Mouse (Mus musculus) heart, embryonic 13.5 days (tissue): ENCODE measurements at regions not wholly inside any gene's neighbourhood (a gene's known extent, or its start where the extent isn't known, plus 50 kb on each side); places are given as distances from the start of the nearest gene placed in this dataset.

Source experiments
- ATAC-seq: fragments of 200-750 bp; cut with Nextera tagmentation; 2 replicates; pipeline ENCODE4 v1.8.0; 2017; ENCODE audit warnings: moderate TSS enrichment; ENCODE audit not compliant: insufficient number of reproducible peaks, low FRiP score, low TSS enrichment; ENCODE audit errors: extremely low read depth
- H3K27ac ChIP-seq: fragments of 300-500 bp; sonication (generic); replicated peaks from 2 replicates; pipeline ENCODE4 v1.5.1; 2015; ENCODE audit warnings: moderate library complexity, mild to moderate bottlenecking, inconsistent platforms
- H3K27me3 ChIP-seq: fragments of 300-500 bp; sonication (generic); replicated peaks from 2 replicates; pipeline ENCODE4 v1.6.1; 2015; ENCODE audit warnings: mild to moderate bottlenecking, inconsistent platforms
- H3K36me3 ChIP-seq: fragments of 300-500 bp; sonication (generic); 2 replicates; pipeline ENCODE4 v1.6.1; 2015; ENCODE audit warnings: mild to moderate bottlenecking, inconsistent platforms
- H3K4me1 ChIP-seq: fragments of 300-500 bp; sonication (generic); 2 replicates; pipeline ENCODE4 v1.6.1; 2015; ENCODE audit warnings: inconsistent platforms
- H3K4me2 ChIP-seq: fragments of 300-500 bp; sonication (generic); 2 replicates; pipeline ENCODE4 v1.6.1; 2015; ENCODE audit warnings: inconsistent platforms, mild to moderate bottlenecking, moderate library complexity
- H3K4me3 ChIP-seq: fragments of 300-500 bp; sonication (generic); 2 replicates; pipeline ENCODE4 v1.5.1; 2015; ENCODE audit warnings: moderate library complexity, mild to moderate bottlenecking, inconsistent platforms
- H3K9ac ChIP-seq: fragments of 300-500 bp; sonication (generic); 2 replicates; pipeline ENCODE4 v1.6.1; 2015; ENCODE audit warnings: inconsistent platforms, mild to moderate bottlenecking, moderate library complexity
- H3K9me3 ChIP-seq: fragments of 300-500 bp; sonication (generic); 2 replicates; pipeline ENCODE4 v1.6.1; 2016; ENCODE audit warnings: inconsistent platforms
- WGBS: fragments of 180-500 bp; shearing (Covaris S2); methylation state at CpG from one replicate; pipeline ENCODE4 v1.1.7; 2015; ENCODE audit warnings: mixed read lengths; 5-methylcytosine and 5-hydroxymethylcytosine counted together

DNA sequence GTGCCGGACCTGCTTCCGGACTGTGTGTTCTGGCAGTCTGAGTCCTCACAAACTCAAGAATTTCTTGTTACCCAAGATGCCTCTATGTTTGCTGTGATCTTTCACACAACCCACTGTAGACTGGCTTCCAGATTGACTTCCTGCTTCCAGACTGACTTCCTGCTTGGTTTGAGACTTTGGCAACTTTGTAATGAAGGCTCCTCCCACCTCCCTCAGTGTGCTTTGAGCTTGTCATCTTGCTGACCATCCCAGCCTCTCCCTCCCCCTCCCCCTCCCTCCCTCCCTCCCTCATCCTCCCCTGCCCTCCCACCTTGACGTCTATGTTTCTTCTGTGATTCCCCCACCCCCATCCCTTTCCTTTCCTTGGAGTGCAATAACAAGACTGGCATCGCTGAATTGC, 51.7 kb upstream of the Shb start:
- Histone ChIP-seq H3K36me3 (no peaks in the 10 kb centered on the region), H3K9ac (no peak overlapping the region), H3K4me3 (no peak overlapping the region), H3K4me1 (peaks cover 12% of the 10 kb centered on the region), H3K27ac (no peak overlapping the region), H3K27me3 (peaks cover 49% of the 10 kb centered on the region), H3K4me2 (no peak overlapping the region), H3K9me3 (0 out of 2 replicates have a peak, but pooled peaks cover 3% of the 10 kb centered on the region)
- no peak for ATAC-seq
- 56% methylated on average over 4 of the region's 4 CpGs for WGBS

DNA sequence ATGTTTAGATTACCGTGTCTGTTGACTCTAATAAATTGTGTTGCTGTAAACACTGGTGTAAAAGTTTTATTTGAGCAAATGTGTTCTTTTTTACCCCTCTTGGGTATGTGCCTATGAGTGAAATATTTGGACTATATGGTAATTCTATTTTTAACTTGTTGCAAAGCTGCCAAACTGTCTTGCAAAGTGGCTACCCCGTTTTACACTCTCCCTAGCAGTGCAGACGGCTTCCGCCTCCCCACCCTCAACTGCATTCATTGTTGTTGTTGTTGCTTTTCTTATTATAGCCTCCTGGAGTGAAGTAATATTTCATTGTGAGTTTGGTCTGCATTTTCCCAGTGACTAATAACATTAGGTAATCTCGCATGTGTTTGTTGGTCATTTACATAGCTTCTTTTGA, 50.2 kb upstream of the Shb start:
- H3K27ac ChIP-seq: no peak overlapping the region; the same call in 1 of the 2 replicates
- no peak overlapping the region for H3K4me3 ChIP-seq
- H3K9me3 ChIP-seq: 0 out of 2 replicates have a peak, but pooled peaks cover 1% of the 10 kb centered on the region
- 52% methylated on average over 5 of the region's 5 CpGs for WGBS
- no peak overlapping the region for H3K4me2 ChIP-seq
- H3K36me3 ChIP-seq: no peaks in the 10 kb centered on the region
- ATAC-seq: no peak
- H3K9ac ChIP-seq: no peak overlapping the region
- peaks cover 35% of the 10 kb centered on the region for H3K27me3 ChIP-seq
- H3K4me1 ChIP-seq: peaks cover 17% of the 10 kb centered on the region
